Mouse (Mus musculus) stomach, postnatal 0 days (tissue): ENCODE measurements around the gene Pmpcb.

Experiments
- CTCF ChIP-seq: IDR thresholded peaks from 2 replicates; pipeline ENCODE4 v1.5.1; 2016; ENCODE audit warnings: antibody characterized with exemption, low read depth, mild to moderate bottlenecking, moderate library complexity
- EP300 ChIP-seq: optimal IDR thresholded peaks from 2 replicates; pipeline ENCODE3; 2016; ENCODE audit warnings: antibody characterized with exemption

DNA sequence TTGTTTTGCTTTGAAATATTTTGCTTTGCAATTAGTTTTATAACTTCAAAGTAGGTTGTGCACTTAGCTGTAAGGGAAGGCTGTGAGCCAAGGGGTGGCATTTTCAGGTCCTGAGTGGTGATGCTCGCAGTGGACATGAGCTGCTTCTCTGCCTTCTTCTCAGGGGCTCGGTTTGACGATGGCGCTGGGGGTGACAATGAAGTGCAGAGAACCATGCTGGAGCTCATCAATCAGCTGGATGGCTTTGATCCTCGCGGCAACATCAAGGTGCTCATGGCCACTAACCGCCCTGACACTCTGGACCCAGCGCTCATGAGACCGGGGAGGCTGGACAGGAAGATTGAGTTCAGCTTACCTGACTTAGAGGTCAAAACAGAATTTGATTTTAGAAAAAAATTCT, 66.0 kb downstream of the Pmpcb start:
- TF ChIP-seq CTCF, result no peak
- TF ChIP-seq EP300, result no peak
